Mouse (Mus musculus): ENCODE measurements around the gene Upp2. TPM values are rescaled to one million over a fixed set of nuclear protein-coding genes. Genes with fewer than 3 reads are reported as not detected.

Gene Upp2
- total and polyA plus RNA-seq, 3 experiments: 0.66 TPM; not detected in 2

DNA sequence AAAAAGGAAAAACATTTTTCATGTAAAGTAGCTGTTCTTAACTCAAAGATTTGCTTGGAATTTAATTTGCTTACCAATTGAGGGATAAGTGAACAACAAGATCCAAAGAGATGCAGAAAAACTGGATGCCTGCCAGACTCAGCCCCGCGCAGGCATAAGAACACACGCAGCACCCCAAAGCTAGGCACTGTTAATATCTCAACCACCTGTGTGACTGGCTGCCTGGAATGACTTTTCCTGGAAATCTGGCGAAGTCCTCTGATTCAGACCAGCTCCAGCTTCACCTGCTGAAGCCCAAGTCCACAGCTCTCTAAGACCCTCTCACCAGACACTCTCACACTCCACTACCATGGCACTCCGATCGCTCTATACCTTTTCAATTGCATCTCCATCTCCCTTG is 42.7 kb upstream of the Upp2 start:
- Histone ChIP-seq H3K27me3 (ENCODE audit: insufficient read depth, low read length) (no peaks in the 10 kb centered on the region), H3K36me3 (replicated peaks) (no peaks in the 10 kb centered on the region), H3K4me1 (ENCODE audit: insufficient read depth, low read depth, low read length) (no peaks in the 10 kb centered on the region), H3K9me3 (replicated peaks) (peaks cover 32% of the 10 kb centered on the region), H3K4me3 (ENCODE audit: low read depth, low read length) (no peak overlapping the region)
- TF ChIP-seq GATA2 (IDR thresholded peaks at IDR 0.05; ENCODE audit: borderline replicate concordance, low read depth, low read length) (no peak), POLR2AphosphoS5 (IDR thresholded peaks at IDR 0.05; ENCODE audit: insufficient replicate concordance, low read depth, low read length) (no peak), GATA1 (IDR thresholded peaks at IDR 0.05; ENCODE audit: borderline replicate concordance, low read length) (no peak), TAL1 (conservative IDR thresholded peaks at IDR 0.05; ENCODE audit: low read depth, low read length) (no peak), CTCF (IDR thresholded peaks at IDR 0.05; ENCODE audit: low read depth, low read length) (no peak)
- no peak for ATAC-seq (ENCODE audit: extremely low read depth, insufficient number of reproducible peaks, low FRiP score, poor library complexity, severe bottlenecking)
- DNase-seq (ENCODE audit: low spot score): no peak

DNA sequence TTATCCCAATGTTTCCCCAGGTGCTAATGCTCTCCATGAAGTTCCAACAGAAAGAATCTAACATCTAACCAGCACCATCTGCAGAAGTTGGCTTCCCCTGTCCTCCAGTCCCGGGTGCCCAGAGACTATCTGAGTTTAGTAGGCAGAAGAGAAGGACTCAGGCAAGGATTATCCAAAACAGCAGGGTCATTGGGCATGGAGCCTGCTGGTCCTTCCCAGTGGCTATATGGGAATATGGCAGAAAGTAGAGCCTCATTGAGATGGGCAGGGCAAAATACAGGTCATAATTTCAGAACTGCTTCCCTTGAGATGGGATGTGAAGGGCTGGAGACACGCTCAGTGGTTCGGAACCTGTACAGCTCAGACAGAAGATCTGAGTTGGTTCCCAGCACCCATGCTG is 39.3 kb upstream of the Upp2 start:
- ATAC-seq (ENCODE audit: extremely low read depth, insufficient number of reproducible peaks, low FRiP score, poor library complexity, severe bottlenecking) (no peak), DNase-seq (ENCODE audit: low spot score) (no peak)
- Histone ChIP-seq H3K36me3 (replicated peaks) (no peaks in the 10 kb centered on the region), H3K9me3 (replicated peaks) (peaks cover 49% of the 10 kb centered on the region), H3K4me3 (ENCODE audit: low read depth, low read length) (no peak overlapping the region), H3K4me1 (ENCODE audit: insufficient read depth, low read depth, low read length) (no peaks in the 10 kb centered on the region), H3K27me3 (ENCODE audit: insufficient read depth, low read length) (no peaks in the 10 kb centered on the region)
- no peak for TF ChIP-seq GATA2 (IDR thresholded peaks at IDR 0.05; ENCODE audit: borderline replicate concordance, low read depth, low read length)

DNA sequence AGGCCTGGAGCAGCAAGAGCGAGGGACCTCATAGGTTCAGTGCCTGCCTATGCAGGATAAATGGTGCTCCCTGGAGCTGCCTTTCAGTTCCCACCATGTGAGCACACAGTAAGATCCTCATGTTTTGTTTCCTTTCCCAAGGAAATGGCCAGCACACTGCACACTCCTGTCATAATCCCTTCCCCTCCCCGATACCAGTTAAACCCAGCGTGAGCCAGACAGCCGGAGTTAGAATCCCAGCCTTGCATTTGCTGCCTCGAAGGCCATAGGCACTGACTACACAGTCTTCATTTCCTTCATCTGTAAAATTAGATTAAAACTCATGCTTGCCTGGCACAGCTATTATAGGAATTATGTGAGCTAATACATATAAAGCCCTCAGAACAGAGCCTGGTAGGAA is 37.7 kb upstream of the Upp2 start:
- Histone ChIP-seq H3K4me1 (ENCODE audit: insufficient read depth, low read depth, low read length) (no peaks in the 10 kb centered on the region), H3K4me3 (ENCODE audit: low read depth, low read length) (no peak overlapping the region), H3K27me3 (ENCODE audit: insufficient read depth, low read length) (no peaks in the 10 kb centered on the region), H3K36me3 (replicated peaks) (no peaks in the 10 kb centered on the region), H3K9me3 (replicated peaks) (peaks cover 59% of the 10 kb centered on the region)
- ATAC-seq (ENCODE audit: extremely low read depth, insufficient number of reproducible peaks, low FRiP score, poor library complexity, severe bottlenecking) (no peak), DNase-seq (ENCODE audit: low spot score) (no peak)
- TF ChIP-seq TAL1 (conservative IDR thresholded peaks at IDR 0.05; ENCODE audit: low read depth, low read length): no peak
- no peak for TF ChIP-seq GATA2 (IDR thresholded peaks at IDR 0.05; ENCODE audit: borderline replicate concordance, low read depth, low read length)
- TF ChIP-seq POLR2AphosphoS5 (IDR thresholded peaks at IDR 0.05; ENCODE audit: insufficient replicate concordance, low read depth, low read length): no peak
- TF ChIP-seq GATA1 (IDR thresholded peaks at IDR 0.05; ENCODE audit: borderline replicate concordance, low read length): no peak
- TF ChIP-seq CTCF (IDR thresholded peaks at IDR 0.05; ENCODE audit: low read depth, low read length): no peak

DNA sequence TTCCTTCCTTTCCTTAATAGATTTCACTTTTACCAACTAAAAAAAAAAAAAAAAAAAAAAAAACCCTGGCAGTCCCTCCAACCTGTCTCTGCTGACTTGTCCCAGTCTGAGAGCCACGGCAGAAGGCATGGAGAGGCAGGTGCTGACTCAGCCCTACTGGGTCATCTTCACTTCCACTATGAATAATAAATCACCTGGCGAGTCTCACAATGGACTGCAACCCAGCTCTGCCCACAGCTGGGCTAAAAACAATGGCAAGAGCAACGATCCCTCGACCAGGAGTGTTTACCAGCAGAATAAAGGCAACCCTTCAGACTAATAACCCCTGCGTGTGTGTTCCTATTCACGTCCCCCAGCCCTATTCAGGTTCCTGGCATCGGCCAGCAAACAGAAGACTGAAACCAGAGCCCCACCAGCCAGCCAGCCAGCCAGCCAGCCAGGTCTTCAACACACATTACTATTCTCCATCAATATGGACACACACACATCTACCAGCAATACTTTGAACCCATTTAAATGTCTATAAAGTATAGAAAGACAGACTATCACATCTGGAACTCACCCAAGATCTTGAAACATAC is 37.1 kb upstream of the Upp2 start:
- no peaks in the 10 kb centered on the region for H3K36me3 ChIP-seq (replicated peaks)
- no peak overlapping the region for H3K4me3 ChIP-seq (ENCODE audit: low read depth, low read length)
- H3K27me3 ChIP-seq (ENCODE audit: insufficient read depth, low read length): no peaks in the 10 kb centered on the region
- no peaks in the 10 kb centered on the region for H3K4me1 ChIP-seq (ENCODE audit: insufficient read depth, low read depth, low read length)
- ATAC-seq (ENCODE audit: extremely low read depth, insufficient number of reproducible peaks, low FRiP score, poor library complexity, severe bottlenecking): no peak
- TF ChIP-seq GATA1 (IDR thresholded peaks at IDR 0.05; ENCODE audit: borderline replicate concordance, low read length): no peak
- no peak for TF ChIP-seq TAL1 (conservative IDR thresholded peaks at IDR 0.05; ENCODE audit: low read depth, low read length)
- no peak for TF ChIP-seq CTCF (IDR thresholded peaks at IDR 0.05; ENCODE audit: low read depth, low read length)
- TF ChIP-seq POLR2AphosphoS5 (IDR thresholded peaks at IDR 0.05; ENCODE audit: insufficient replicate concordance, low read depth, low read length): no peak
- no peak for TF ChIP-seq GATA2 (IDR thresholded peaks at IDR 0.05; ENCODE audit: borderline replicate concordance, low read depth, low read length)
- H3K9me3 ChIP-seq (replicated peaks): peaks cover 60% of the 10 kb centered on the region
- no peak for DNase-seq (ENCODE audit: low spot score)

DNA sequence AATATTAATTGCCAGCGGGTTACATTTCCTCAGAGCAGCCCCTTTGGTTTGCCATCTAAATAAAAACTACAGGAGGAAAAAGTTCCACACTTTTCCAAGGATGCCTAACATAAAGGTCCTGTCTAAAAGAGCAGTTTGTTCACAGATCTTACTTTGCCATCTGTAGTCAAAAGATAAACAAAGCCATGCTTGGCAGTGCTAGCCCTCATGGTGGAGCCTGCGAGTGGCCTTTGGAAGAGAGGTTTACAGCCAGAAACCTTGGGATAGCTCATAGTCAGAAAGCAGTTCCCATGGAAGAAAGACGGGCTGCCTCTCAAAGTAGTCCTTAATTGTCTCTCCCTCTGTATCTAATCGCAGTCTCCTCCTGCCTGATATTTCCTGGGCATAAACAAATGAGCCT is 36.6 kb upstream of the Upp2 start:
- ATAC-seq (ENCODE audit: extremely low read depth, insufficient number of reproducible peaks, low FRiP score, poor library complexity, severe bottlenecking): no peak
- Histone ChIP-seq H3K4me1 (ENCODE audit: insufficient read depth, low read depth, low read length) (no peaks in the 10 kb centered on the region), H3K9me3 (replicated peaks) (peaks cover 59% of the 10 kb centered on the region), H3K27me3 (ENCODE audit: insufficient read depth, low read length) (no peaks in the 10 kb centered on the region), H3K4me3 (ENCODE audit: low read depth, low read length) (no peak overlapping the region), H3K36me3 (replicated peaks) (no peaks in the 10 kb centered on the region)
- no peak for DNase-seq (ENCODE audit: low spot score)
- TF ChIP-seq GATA2 (IDR thresholded peaks at IDR 0.05; ENCODE audit: borderline replicate concordance, low read depth, low read length) (no peak), POLR2AphosphoS5 (IDR thresholded peaks at IDR 0.05; ENCODE audit: insufficient replicate concordance, low read depth, low read length) (no peak), CTCF (IDR thresholded peaks at IDR 0.05; ENCODE audit: low read depth, low read length) (no peak), TAL1 (conservative IDR thresholded peaks at IDR 0.05; ENCODE audit: low read depth, low read length) (no peak)

DNA sequence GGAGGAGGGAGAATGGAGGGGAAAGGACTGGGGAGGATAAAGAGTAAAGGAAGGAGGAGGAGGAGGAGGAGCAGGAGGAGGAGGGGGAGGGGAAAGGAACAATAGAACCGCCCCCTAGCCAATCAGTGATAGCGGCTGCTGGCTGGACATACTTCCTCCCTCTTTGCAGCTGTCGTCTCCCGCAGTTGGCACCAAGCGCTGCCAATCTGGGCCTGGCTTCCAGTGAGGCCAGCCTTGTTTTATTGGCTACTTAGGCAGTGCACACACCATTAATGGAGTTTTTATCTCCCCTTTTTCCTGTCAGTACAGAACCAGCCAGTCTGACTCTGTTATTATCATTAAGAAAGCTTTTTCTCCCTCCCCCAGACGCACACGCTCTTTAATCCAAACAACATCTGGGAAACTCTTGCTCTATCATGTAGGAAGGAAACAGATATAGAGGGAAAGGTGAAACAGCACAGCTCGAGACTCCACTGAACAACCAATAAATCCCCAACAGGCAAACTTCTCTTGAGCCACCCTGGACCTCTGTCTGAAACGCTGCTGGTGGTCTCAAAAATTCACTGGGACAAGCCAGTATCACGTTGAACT is 34.7 kb upstream of the Upp2 start:
- no peaks in the 10 kb centered on the region for H3K4me1 ChIP-seq (ENCODE audit: insufficient read depth, low read depth, low read length)
- H3K27me3 ChIP-seq (ENCODE audit: insufficient read depth, low read length): no peaks in the 10 kb centered on the region
- DNase-seq (ENCODE audit: low spot score): no peak
- H3K9me3 ChIP-seq (replicated peaks): peaks cover 61% of the 10 kb centered on the region
- ATAC-seq (ENCODE audit: extremely low read depth, insufficient number of reproducible peaks, low FRiP score, poor library complexity, severe bottlenecking): no peak
- no peak overlapping the region for H3K4me3 ChIP-seq (ENCODE audit: low read depth, low read length)
- TF ChIP-seq GATA2 (IDR thresholded peaks at IDR 0.05; ENCODE audit: borderline replicate concordance, low read depth, low read length) (no peak), GATA1 (IDR thresholded peaks at IDR 0.05; ENCODE audit: borderline replicate concordance, low read length) (no peak), POLR2AphosphoS5 (IDR thresholded peaks at IDR 0.05; ENCODE audit: insufficient replicate concordance, low read depth, low read length) (no peak), TAL1 (conservative IDR thresholded peaks at IDR 0.05; ENCODE audit: low read depth, low read length) (no peak), CTCF (IDR thresholded peaks at IDR 0.05; ENCODE audit: low read depth, low read length) (no peak)
- no peaks in the 10 kb centered on the region for H3K36me3 ChIP-seq (replicated peaks)
